Mouse (Mus musculus) liver, adult 2 months (tissue): Measurements from ENCODE around the gene Syce3.

Experiments used
- CTCF ChIP-seq: fragments of 200-500 bp; IDR thresholded peaks from 2 replicates; pipeline ENCODE4 v1.5.1; 2011; ENCODE audit warnings: low read depth, low read length, control low read depth
- POLR2A ChIP-seq: fragments of 200-500 bp; IDR thresholded peaks from 2 replicates; pipeline ENCODE4 v1.6.1; 2011; ENCODE audit warnings: low read length, control low read depth; ENCODE audit not compliant: insufficient read depth; ENCODE audit errors: extremely low read depth

DNA sequence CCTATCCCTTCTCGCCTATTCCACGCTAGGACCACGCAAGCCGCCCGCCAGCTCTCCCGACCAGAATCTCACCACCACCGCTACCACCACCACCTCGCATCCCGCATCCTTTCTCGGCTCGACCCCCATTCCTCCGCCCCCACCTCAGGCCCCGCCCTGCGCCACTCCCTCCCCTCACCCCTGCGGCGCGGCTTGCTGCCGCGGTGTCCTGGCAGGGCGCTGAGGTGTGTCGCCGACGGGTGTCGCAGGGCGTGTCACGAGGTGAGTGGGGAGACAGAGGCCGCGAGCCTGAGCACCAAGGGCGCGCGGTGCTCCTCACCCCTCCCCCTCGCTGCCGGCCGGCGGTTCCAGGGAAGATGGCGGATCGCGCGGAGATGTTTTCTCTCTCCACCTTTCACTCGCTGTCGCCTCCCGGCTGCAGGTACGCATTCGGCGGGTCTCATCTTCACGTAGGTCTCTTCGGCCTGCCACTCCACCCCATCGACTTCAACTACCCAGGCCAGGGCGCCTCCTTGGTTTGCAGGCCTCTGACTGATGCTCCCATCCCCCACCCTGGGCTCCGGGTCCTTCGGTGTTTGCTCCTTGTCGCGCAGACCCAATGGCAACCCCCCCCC is 43.7 kb upstream of the Syce3 start, which contains the start of gene Mapk8ip2:
- TF ChIP-seq CTCF (no peak), POLR2A (no peak)
